Mouse (Mus musculus) C2C12 (cell line): ENCODE measurements around the gene Vgll4. TPM values are rescaled to one million over a fixed set of nuclear protein-coding genes. Genes with fewer than 3 reads are reported as not detected.
"Not testable (repeated sequence)": the region's sequence is repeated elsewhere in the genome, so short reads cannot be mapped to it uniquely, and the experiment has no call there.

Experiments
- H3K27me3 ChIP-seq: one replicate; pipeline ENCODE4 v1.6.1; 2011; ENCODE audit not compliant: control insufficient read depth, insufficient read depth, insufficient read length
- H3K36me3 ChIP-seq: one replicate; pipeline ENCODE4 v1.6.1; 2011; ENCODE audit not compliant: control insufficient read depth, insufficient read depth
- H3K4me3 ChIP-seq: one replicate; pipeline ENCODE4 v1.5.1; 2011; ENCODE audit warnings: mild to moderate bottlenecking, control low read depth; ENCODE audit not compliant: poor library complexity, insufficient read depth, severe bottlenecking
- H3K79me2 ChIP-seq: one replicate; pipeline ENCODE4 v1.6.1; 2011; ENCODE audit not compliant: control insufficient read depth, insufficient read depth
- H3K79me3 ChIP-seq: one replicate; pipeline ENCODE4 v1.6.1; 2011; ENCODE audit warnings: low read depth, control low read depth
- H3ac ChIP-seq: one replicate; pipeline ENCODE3; 2011; ENCODE audit warnings: low read depth; ENCODE audit not compliant: control insufficient read depth, insufficient read length
- CEBPB ChIP-seq: IDR thresholded peaks from one replicate; pipeline ENCODE4 v1.6.1; 2011; ENCODE audit warnings: low read depth, mild to moderate bottlenecking, control low read depth, moderate library complexity
- CTCF ChIP-seq: IDR thresholded peaks from one replicate; pipeline ENCODE4 v1.5.1; 2011; ENCODE audit not compliant: control insufficient read depth, insufficient read depth, insufficient read length
- FOSL1 ChIP-seq: IDR thresholded peaks from one replicate; pipeline ENCODE4 v1.8.0; 2011; ENCODE audit warnings: mild to moderate bottlenecking, low read length; ENCODE audit not compliant: poor library complexity, insufficient read depth, severe bottlenecking
- MAX ChIP-seq: IDR thresholded peaks from one replicate; pipeline ENCODE4 v1.6.1; 2011; ENCODE audit warnings: mild to moderate bottlenecking, control low read depth
- MYOD1 ChIP-seq: IDR thresholded peaks from one replicate; pipeline ENCODE4 v1.6.1; 2011; ENCODE audit warnings: low read depth; ENCODE audit not compliant: control insufficient read depth, insufficient read length
- MYOG ChIP-seq: IDR thresholded peaks from one replicate; pipeline ENCODE4 v1.6.1; 2011; ENCODE audit not compliant: control insufficient read depth, insufficient read length; ENCODE audit errors: extremely low read depth
- USF1 ChIP-seq: IDR thresholded peaks from one replicate; pipeline ENCODE4 v1.6.1; 2011; ENCODE audit warnings: low read depth, mild to moderate bottlenecking, control low read depth, moderate library complexity
- polyA plus RNA-seq: library from polyadenylated mRNA; unstranded; fragments of >200 nt; fragmentation: generic; extraction: Trizol; gene quantifications from one replicate; pipeline ENCODE4 v1.2.1, GENCODE M21; 2012; ENCODE audit warnings: missing spikeins

Gene Vgll4
- polyA plus RNA-seq, 1 experiment, result 30.7 TPM

GRCm38 (mm10) chr6:114930038-114930591 lies 39.7 kb downstream of the Vgll4 start:
- Histone ChIP-seq H3K79me3 (no peaks in the 10 kb centered on the region), H3K4me3 (no peak overlapping the region), H3K79me2 (no peaks in the 10 kb centered on the region)

GRCm38 (mm10) chr6:114929346-114929745 lies 40.4 kb downstream of the Vgll4 start:
- H3K36me3 ChIP-seq, result no peaks in the 10 kb centered on the region

More at GRCm38 (mm10) chr6:114930038-114930591, 39.7 kb downstream of the Vgll4 start:
- Histone ChIP-seq H3K27me3 (peaks cover 3% of the 10 kb centered on the region), H3ac (no peak overlapping the region), H3K36me3 (no peaks in the 10 kb centered on the region)
- no peak for TF ChIP-seq MYOD1
- TF ChIP-seq MAX, result no peak
- no peak for TF ChIP-seq MYOG
- TF ChIP-seq CTCF, result no peak
- TF ChIP-seq FOSL1, result no peak
- TF ChIP-seq CEBPB, result no peak
- no peak for TF ChIP-seq USF1

GRCm38 (mm10) chr6:114928462-114928861 lies 41.3 kb downstream of the Vgll4 start:
- peaks cover 3% of the 10 kb centered on the region for H3K27me3 ChIP-seq
- no peak overlapping the region for H3ac ChIP-seq
- H3K4me3 ChIP-seq, result no peak overlapping the region
- H3K36me3 ChIP-seq, result no peaks in the 10 kb centered on the region
- no peaks in the 10 kb centered on the region for H3K79me2 ChIP-seq
- H3K79me3 ChIP-seq, result no peaks in the 10 kb centered on the region
- TF ChIP-seq MYOG (no peak), CTCF (peak; percentile 60), CEBPB (no peak), MAX (no peak)

More at GRCm38 (mm10) chr6:114929346-114929745, 40.4 kb downstream of the Vgll4 start:
- Histone ChIP-seq H3K27me3 (peaks cover 3% of the 10 kb centered on the region), H3K79me3 (no peaks in the 10 kb centered on the region), H3ac (no peak overlapping the region), H3K4me3 (no peak overlapping the region), H3K79me2 (no peaks in the 10 kb centered on the region)
- no peak for TF ChIP-seq USF1
- TF ChIP-seq CTCF, result peak; percentile 28
- TF ChIP-seq MYOG, result no peak

- peaks cover 3% of the 10 kb centered on the region for H3K27me3 ChIP-seq
- no peak overlapping the region for H3ac ChIP-seq
Observed at GRCm38 (mm10) chr6:114927400-114927799, 42.4 kb downstream of the Vgll4 start.

GRCm38 (mm10) chr6:114926369-114927157 lies 43.2 kb downstream of the Vgll4 start:
- H3K27me3 ChIP-seq, result peaks cover 3% of the 10 kb centered on the region
- H3K36me3 ChIP-seq, result no peaks in the 10 kb centered on the region
- H3K79me2 ChIP-seq, result peaks cover 1% of the 10 kb centered on the region
- TF ChIP-seq MYOD1 (no peak), USF1 (no peak), MYOG (no peak), CEBPB (no peak), CTCF (no peak), FOSL1 (no peak), MAX (no peak)
- no peak overlapping the region for H3K4me3 ChIP-seq
- H3K79me3 ChIP-seq, result no peaks in the 10 kb centered on the region
- no peak overlapping the region for H3ac ChIP-seq

More at GRCm38 (mm10) chr6:114927400-114927799, 42.4 kb downstream of the Vgll4 start:
- no peak for TF ChIP-seq MAX
- TF ChIP-seq CEBPB, result no peak
- Histone ChIP-seq H3K4me3 (no peak overlapping the region), H3K36me3 (no peaks in the 10 kb centered on the region), H3K79me2 (no peaks in the 10 kb centered on the region), H3K79me3 (no peaks in the 10 kb centered on the region)

- Histone ChIP-seq H3K36me3 (no peaks in the 10 kb centered on the region), H3K4me3 (no peak overlapping the region), H3K79me3 (peaks cover 14% of the 10 kb centered on the region), H3K27me3 (no peaks in the 10 kb centered on the region), H3ac (no peak overlapping the region), H3K79me2 (peaks cover 15% of the 10 kb centered on the region)
- TF ChIP-seq USF1 (no peak), CEBPB (no peak), CTCF (no peak), FOSL1 (no peak), MAX (no peak), MYOG (no peak), MYOD1 (no peak)
Observed at GRCm38 (mm10) chr6:114925196-114925595, 44.6 kb downstream of the Vgll4 start.

- not testable (repeated sequence) for H3K4me3 ChIP-seq, H3K27me3 ChIP-seq, H3ac ChIP-seq, H3K36me3 ChIP-seq
- peaks cover 42% of the 10 kb centered on the region for H3K79me2 ChIP-seq
- peaks cover 40% of the 10 kb centered on the region for H3K79me3 ChIP-seq
Observed at GRCm38 (mm10) chr6:114922355-114923096, 47.3 kb downstream of the Vgll4 start.
